Mouse (Mus musculus): ENCODE results near the gene Cnn1. TPM values are rescaled to one million over a fixed set of nuclear protein-coding genes. Genes with fewer than 3 reads are reported as not detected.

Cnn1 gene
- polyA plus RNA-seq, 2 experiments, result 0.09 to 0.17 TPM

DNA sequence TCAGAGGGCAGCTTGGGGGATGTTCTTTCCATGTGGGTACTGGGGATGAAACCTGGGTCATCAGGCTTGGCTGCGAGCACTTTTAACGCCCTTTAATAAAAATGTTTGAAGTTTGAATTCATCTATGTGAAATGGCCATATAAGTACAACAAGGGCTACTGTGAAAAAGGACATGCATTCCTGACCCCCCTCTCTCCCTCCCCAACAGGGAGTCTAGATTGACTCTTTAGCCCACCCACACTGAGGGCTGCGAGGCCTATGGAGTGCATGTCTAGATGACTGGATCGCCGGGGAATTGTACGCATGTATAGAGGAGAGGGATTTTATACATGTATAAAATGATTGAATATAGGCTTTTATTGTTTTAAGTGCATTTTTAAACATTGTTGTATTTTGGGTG, 13.0 kb upstream of the Cnn1 start:
- ATAC-seq (ENCODE audit: insufficient read depth) (no peak), DNase-seq (ENCODE audit: low read depth in 3 of 3, low spot score in 3 of 3) (no peak)
- H3K27ac ChIP-seq, result peak overlapping the region; percentile 29; the same call in 1 of the 2 replicates
- TF ChIP-seq EP300 (IDR thresholded peaks at IDR 0.05; ENCODE audit: low read depth), result no peak
- no peaks in the 10 kb centered on the region for H3K36me3 ChIP-seq (replicated peaks; ENCODE audit: control insufficient read depth, insufficient read depth, low read depth)
- H3K4me3 ChIP-seq (ENCODE audit: insufficient read depth in 1 of 2, low read depth in 2 of 2, low read length in 2 of 2), result peak overlapping the region; percentile 70 to 79
- no peaks in the 10 kb centered on the region for H3K27me3 ChIP-seq (ENCODE audit: control insufficient read depth, insufficient read depth, low read length)
- H3K4me1 ChIP-seq (replicated peaks; ENCODE audit: control insufficient read depth in 2 of 2, insufficient read depth in 2 of 2, low read length in 1 of 2), result peaks cover 0 to 5% of the 10 kb centered on the region in 2 experiments; a peak in 3 of 4 replicates
- peak overlapping the region; percentile 81 for H3K4me2 ChIP-seq (ENCODE audit: low read depth)
- WGBS (ENCODE audit: insufficient replicate concordance), result 91% methylated on average over 6 of the region's 6 CpGs
- H3K9ac ChIP-seq (replicated peaks), result peak overlapping the region; percentile 85
- H3K9me3 ChIP-seq (ENCODE audit: control insufficient read depth, low read length), result no peaks in the 10 kb centered on the region

GRCm38 (mm10) chr9:22087034-22087618, 11.9 kb upstream of the Cnn1 start:
- no peak overlapping the region for H3K27ac ChIP-seq
- H3K9me3 ChIP-seq (ENCODE audit: control insufficient read depth, low read length), result no peaks in the 10 kb centered on the region
- WGBS (ENCODE audit: insufficient replicate concordance), result 61% methylated on average over 2 of the region's 2 CpGs
- H3K4me3 ChIP-seq (ENCODE audit: insufficient read depth in 1 of 2, low read depth in 2 of 2, low read length in 2 of 2), result no peak overlapping the region
- H3K27me3 ChIP-seq (ENCODE audit: control insufficient read depth, insufficient read depth, low read length), result no peaks in the 10 kb centered on the region
- TF ChIP-seq EP300 (IDR thresholded peaks at IDR 0.05; ENCODE audit: low read depth) (no peak), CTCF (IDR thresholded peaks at IDR 0.05; ENCODE audit: low read depth) (no peak)
- DNase-seq (ENCODE audit: low read depth in 3 of 3, low spot score in 3 of 3), result no peak
- H3K36me3 ChIP-seq (replicated peaks; ENCODE audit: control insufficient read depth, insufficient read depth, low read depth), result no peaks in the 10 kb centered on the region
- ATAC-seq (ENCODE audit: insufficient read depth), result no peak
- peaks cover 0 to 5% of the 10 kb centered on the region in 2 experiments; a peak in 3 of 4 replicates for H3K4me1 ChIP-seq (replicated peaks; ENCODE audit: control insufficient read depth in 2 of 2, insufficient read depth in 2 of 2, low read length in 1 of 2)
- H3K4me2 ChIP-seq (ENCODE audit: low read depth), result no peak overlapping the region
- H3K9ac ChIP-seq (replicated peaks), result no peak overlapping the region

DNA sequence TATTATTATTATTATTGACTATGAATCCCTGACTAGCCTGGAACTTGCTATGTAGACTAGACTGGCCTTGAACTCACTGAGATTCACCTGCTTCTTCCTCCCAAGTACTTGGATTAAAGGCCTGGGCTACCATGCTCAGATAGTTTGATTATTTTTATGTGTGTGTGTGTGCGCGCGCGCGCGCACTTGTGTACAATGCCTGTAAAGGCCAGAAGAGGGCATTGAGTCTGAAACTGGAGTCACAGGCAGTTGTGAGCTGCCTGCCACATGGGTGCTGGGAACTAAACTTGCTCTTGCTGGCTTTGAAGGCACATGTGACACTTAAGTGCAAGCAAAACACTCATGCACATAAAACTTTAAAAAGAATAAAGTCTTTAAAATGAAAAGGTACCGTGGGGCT, 9.7 kb upstream of the Cnn1 start:
- Histone ChIP-seq H3K27me3 (ENCODE audit: control insufficient read depth, insufficient read depth, low read length) (no peaks in the 10 kb centered on the region), H3K4me1 (replicated peaks; ENCODE audit: control insufficient read depth in 2 of 2, insufficient read depth in 2 of 2, low read length in 1 of 2) (peaks cover 0 to 5% of the 10 kb centered on the region in 2 experiments; a peak in 3 of 4 replicates), H3K9ac (replicated peaks) (no peak overlapping the region), H3K4me3 (ENCODE audit: insufficient read depth in 1 of 2, low read depth in 2 of 2, low read length in 2 of 2) (no peak overlapping the region), H3K4me2 (ENCODE audit: low read depth) (no peak overlapping the region), H3K36me3 (replicated peaks; ENCODE audit: control insufficient read depth, insufficient read depth, low read depth) (no peaks in the 10 kb centered on the region), H3K9me3 (ENCODE audit: control insufficient read depth, low read length) (no peaks in the 10 kb centered on the region), H3K27ac (no peak overlapping the region)
- no peak for DNase-seq (ENCODE audit: low read depth in 3 of 3, low spot score in 3 of 3)
- TF ChIP-seq CTCF (IDR thresholded peaks at IDR 0.05; ENCODE audit: low read depth) (0 out of 2 replicates have a peak, but pooled peaks have one; percentile 8), EP300 (IDR thresholded peaks at IDR 0.05; ENCODE audit: low read depth) (no peak)
- ATAC-seq (ENCODE audit: insufficient read depth), result no peak
- WGBS (ENCODE audit: insufficient replicate concordance), result 92% methylated on average over 7 of the region's 7 CpGs

DNA sequence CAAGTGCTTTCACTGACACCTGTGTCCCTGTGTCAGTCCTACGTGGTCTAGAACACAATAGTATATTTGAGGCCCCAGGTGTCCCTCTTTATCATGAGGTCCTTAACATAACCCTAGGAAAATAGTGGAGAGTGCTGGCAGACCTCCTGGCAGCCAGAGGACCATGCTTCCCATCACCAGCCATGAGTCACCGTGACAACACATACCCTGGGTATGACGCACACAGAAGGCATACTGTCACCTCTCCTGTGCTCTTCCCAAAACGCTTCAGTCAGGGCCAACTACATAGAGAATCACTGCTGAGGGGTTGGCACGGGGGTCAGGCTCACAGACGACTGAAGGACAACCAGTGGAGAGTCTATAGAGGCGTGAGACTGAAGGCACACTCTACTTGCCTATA, 9.0 kb upstream of the Cnn1 start:
- Histone ChIP-seq H3K27me3 (ENCODE audit: control insufficient read depth, insufficient read depth, low read length) (no peaks in the 10 kb centered on the region), H3K9ac (replicated peaks) (no peak overlapping the region), H3K4me1 (replicated peaks; ENCODE audit: control insufficient read depth in 2 of 2, insufficient read depth in 2 of 2, low read length in 1 of 2) (peaks cover 0 to 5% of the 10 kb centered on the region in 2 experiments; a peak in 3 of 4 replicates), H3K4me2 (ENCODE audit: low read depth) (no peak overlapping the region), H3K9me3 (ENCODE audit: control insufficient read depth, low read length) (no peaks in the 10 kb centered on the region), H3K4me3 (ENCODE audit: insufficient read depth in 1 of 2, low read depth in 2 of 2, low read length in 2 of 2) (no peak overlapping the region), H3K36me3 (replicated peaks; ENCODE audit: control insufficient read depth, insufficient read depth, low read depth) (no peaks in the 10 kb centered on the region), H3K27ac (no peak overlapping the region)
- DNase-seq (ENCODE audit: low read depth in 3 of 3, low spot score in 3 of 3), result no peak
- WGBS (ENCODE audit: insufficient replicate concordance), result 77% methylated on average over 7 of the region's 7 CpGs
- TF ChIP-seq CTCF (IDR thresholded peaks at IDR 0.05; ENCODE audit: low read depth), result no peak
- TF ChIP-seq EP300 (IDR thresholded peaks at IDR 0.05; ENCODE audit: low read depth), result no peak
- ATAC-seq (ENCODE audit: insufficient read depth), result no peak

- no peak for ATAC-seq (ENCODE audit: insufficient read depth)
- peaks cover 0 to 3% of the 10 kb centered on the region in 2 experiments; a peak in 1 of 4 replicates for H3K4me1 ChIP-seq (replicated peaks; ENCODE audit: control insufficient read depth in 2 of 2, insufficient read depth in 2 of 2, low read length in 1 of 2)
- no peaks in the 10 kb centered on the region for H3K9me3 ChIP-seq (ENCODE audit: control insufficient read depth, low read length)
- no peak overlapping the region for H3K4me3 ChIP-seq (ENCODE audit: insufficient read depth in 1 of 2, low read depth in 2 of 2, low read length in 2 of 2)
- H3K4me2 ChIP-seq (ENCODE audit: low read depth), result no peak overlapping the region
- WGBS (ENCODE audit: insufficient replicate concordance), result 76% methylated on average over 6 of the region's 6 CpGs
- no peaks in the 10 kb centered on the region for H3K36me3 ChIP-seq (replicated peaks; ENCODE audit: control insufficient read depth, insufficient read depth, low read depth)
- no peak overlapping the region for H3K9ac ChIP-seq (replicated peaks)
- TF ChIP-seq EP300 (IDR thresholded peaks at IDR 0.05; ENCODE audit: low read depth), result no peak
- no peak for DNase-seq (ENCODE audit: low read depth in 3 of 3, low spot score in 3 of 3)
- H3K27ac ChIP-seq, result no peak overlapping the region
- H3K27me3 ChIP-seq (ENCODE audit: control insufficient read depth, insufficient read depth, low read length), result no peaks in the 10 kb centered on the region; the same call in none of the 2 replicates
Measured at GRCm38 (mm10) chr9:22092746-22093145, 6.3 kb upstream of the Cnn1 start.
